ENCODE assay signal across 8 mouse cellular contexts in genomic region chr7:140049115-140049689, GRCm38 (mm10). TPM values are rescaled to one million over a fixed set of nuclear protein-coding genes. Genes with fewer than 3 reads are reported as not detected.
DNase-seq lines count a peak whose midpoint lies in the region; ATAC-seq and TF ChIP-seq lines count a peak whose summit lies in the region.

No protein-coding gene starts in this region.

- 1% methylated on average over 34 of the region's 34 CpGs for WGBS in embryonic facial prominence, embryonic 11.5 days
- WGBS in hindbrain, embryonic 12.5 days: under 1% methylated on average over 34 of the region's 34 CpGs
- WGBS in liver, embryonic 14.5 days (ENCODE audit: insufficient replicate concordance): 1% methylated on average over 34 of the region's 34 CpGs
- under 1% methylated on average over 34 of the region's 34 CpGs for WGBS in neural tube, embryonic 12.5 days

- TF ChIP-seq EP300 in liver, embryonic 14.5 days (IDR thresholded peaks at IDR 0.05; ENCODE audit: low read depth): no peak

- peak overlapping the region; percentile 57 for H3K4me2 ChIP-seq in embryonic facial prominence, embryonic 11.5 days (ENCODE audit: low read depth, low read length)
- peak overlapping the region; percentile 70 for H3K4me2 ChIP-seq in hindbrain, embryonic 12.5 days (replicated peaks)
- H3K4me2 ChIP-seq in liver, embryonic 14.5 days (ENCODE audit: low read depth): peak overlapping the region; percentile 46
- peak overlapping the region; percentile 68 for H3K4me2 ChIP-seq in neural tube, embryonic 12.5 days (replicated peaks)

- H3K4me3 ChIP-seq in embryonic facial prominence, embryonic 11.5 days (ENCODE audit: low read depth, low read length): peak overlapping the region; percentile 31
- peak overlapping the region; percentile 54 for H3K4me3 ChIP-seq in hindbrain, embryonic 12.5 days
- H3K4me3 ChIP-seq in liver, embryonic 14.5 days (ENCODE audit: insufficient read depth in 1 of 2, low read depth in 2 of 2, low read length in 2 of 2): peak overlapping the region; percentile 22 to 30
- peak overlapping the region; percentile 56 for H3K4me3 ChIP-seq in neural tube, embryonic 12.5 days

- peaks cover 7% of the 10 kb centered on the region; the same call in 1 of the 2 replicates for H3K4me1 ChIP-seq in embryonic facial prominence, embryonic 11.5 days (ENCODE audit: control insufficient read depth, insufficient read depth, low read length)
- H3K4me1 ChIP-seq in hindbrain, embryonic 12.5 days: peaks cover 33% of the 10 kb centered on the region
- H3K4me1 ChIP-seq in liver, embryonic 14.5 days (replicated peaks; ENCODE audit: control insufficient read depth in 2 of 2, insufficient read depth in 2 of 2, low read length in 1 of 2): no peaks in the 10 kb centered on the region
- peaks cover 33% of the 10 kb centered on the region for H3K4me1 ChIP-seq in neural tube, embryonic 12.5 days

- no peaks in the 10 kb centered on the region for H3K36me3 ChIP-seq in embryonic facial prominence, embryonic 11.5 days (replicated peaks; ENCODE audit: control insufficient read depth, insufficient read depth, low read depth, low read length)
- no peaks in the 10 kb centered on the region for H3K36me3 ChIP-seq in hindbrain, embryonic 12.5 days
- no peaks in the 10 kb centered on the region for H3K36me3 ChIP-seq in liver, embryonic 14.5 days (replicated peaks; ENCODE audit: control insufficient read depth, insufficient read depth, low read depth)
- H3K36me3 ChIP-seq in neural tube, embryonic 12.5 days: no peaks in the 10 kb centered on the region

- intact Hi-C loops in gastrocnemius, postnatal 36 days (cut with DNase I): no loop called here

- no peak overlapping the region for H3K9ac ChIP-seq in embryonic facial prominence, embryonic 11.5 days (replicated peaks; ENCODE audit: low read length)
- H3K9ac ChIP-seq in hindbrain, embryonic 12.5 days: peak overlapping the region; percentile 58; the same call in 1 of the 2 replicates
- no peak overlapping the region for H3K9ac ChIP-seq in liver, embryonic 14.5 days (replicated peaks)
- peak overlapping the region; percentile 61 for H3K9ac ChIP-seq in neural tube, embryonic 12.5 days

- TF ChIP-seq CTCF in liver, embryonic 14.5 days (IDR thresholded peaks at IDR 0.05; ENCODE audit: low read depth): no peak

- DNase-seq in thymus, postnatal 0 days (ENCODE audit: low spot score): peak; percentile 39
- DNase-seq in thymus, postnatal 25 days: no peak
- DNase-seq in embryonic facial prominence, embryonic 11.5 days (ENCODE audit: low spot score): peak; percentile 55
- no peak for DNase-seq in liver, embryonic 14.5 days (ENCODE audit: low read depth in 3 of 3, low spot score in 3 of 3)
- DNase-seq in urinary bladder, postnatal 36 days (ENCODE audit: low spot score in 2 of 2): no peak
- DNase-seq in gastrocnemius, postnatal 36 days: no peak

- ATAC-seq in embryonic facial prominence, embryonic 11.5 days (replicated peaks; ENCODE audit: insufficient number of reproducible peaks, low FRiP score, low TSS enrichment, low read depth): peak; percentile 64
- ATAC-seq in hindbrain, embryonic 12.5 days (ENCODE audit: low FRiP score): peak; percentile 85
- ATAC-seq in liver, embryonic 14.5 days (ENCODE audit: insufficient read depth): no peak
- peak; percentile 87 for ATAC-seq in neural tube, embryonic 12.5 days (ENCODE audit: low FRiP score, low read depth)

- H3K9me3 ChIP-seq in embryonic facial prominence, embryonic 11.5 days (replicated peaks; ENCODE audit: control insufficient read depth, low read length): no peaks in the 10 kb centered on the region
- H3K9me3 ChIP-seq in hindbrain, embryonic 12.5 days (replicated peaks): no peaks in the 10 kb centered on the region
- H3K9me3 ChIP-seq in liver, embryonic 14.5 days (ENCODE audit: control insufficient read depth, low read length): no peaks in the 10 kb centered on the region
- H3K9me3 ChIP-seq in neural tube, embryonic 12.5 days: no peaks in the 10 kb centered on the region

- peaks cover 60% of the 10 kb centered on the region for H3K27me3 ChIP-seq in embryonic facial prominence, embryonic 11.5 days (ENCODE audit: control insufficient read depth, insufficient read depth, low read length)
- peaks cover 87% of the 10 kb centered on the region for H3K27me3 ChIP-seq in hindbrain, embryonic 12.5 days
- H3K27me3 ChIP-seq in liver, embryonic 14.5 days (ENCODE audit: control insufficient read depth, insufficient read depth, low read length): peaks cover 79% of the 10 kb centered on the region
- H3K27me3 ChIP-seq in neural tube, embryonic 12.5 days (replicated peaks): peaks cover 53% of the 10 kb centered on the region

- H3K27ac ChIP-seq in embryonic facial prominence, embryonic 11.5 days (replicated peaks; ENCODE audit: low read depth, low read length): no peak overlapping the region
- peak overlapping the region; percentile 71 for H3K27ac ChIP-seq in hindbrain, embryonic 12.5 days
- no peak overlapping the region for H3K27ac ChIP-seq in liver, embryonic 14.5 days
- H3K27ac ChIP-seq in neural tube, embryonic 12.5 days: peak overlapping the region; percentile 42; the same call in 1 of the 2 replicates

RNA-seq across cellular contexts. Expression of gene Msx3, which starts 0.3 kb away (rescaled TPM):
- 0.21 and 0.25 TPM in 2 replicates for polyA plus RNA-seq in thymus, postnatal 0 days (2015; fragmentation: Nextera tagmentation; extraction: Ambion mirVana)
- 2.5 and 3.9 TPM in 2 replicates for polyA plus RNA-seq in embryonic facial prominence, embryonic 11.5 days (2014; fragmentation: Nextera tagmentation; extraction: Ambion mirVana)
- polyA plus RNA-seq in hindbrain, embryonic 12.5 days (2016; fragmentation: Nextera tagmentation; extraction: Ambion mirVana): 54.7 and 69.1 TPM in 2 replicates
- polyA plus RNA-seq in liver, embryonic 14.5 days (2012; rRNA removed): not detected in 2 replicates
- not detected in 2 replicates for polyA plus RNA-seq in liver, embryonic 14.5 days (2014; fragmentation: Nextera tagmentation; extraction: Ambion mirVana)
- 81.6 and 95.9 TPM in 2 replicates for polyA plus RNA-seq in neural tube, embryonic 12.5 days (2016; fragmentation: Nextera tagmentation; extraction: Ambion mirVana)
- not detected for total RNA-seq in gastrocnemius, postnatal 36 days (2021)

RNA-seq across cellular contexts. Expression of gene Tubgcp2, which starts 12.7 kb away (rescaled TPM):
- polyA plus RNA-seq in thymus, postnatal 0 days (2015; fragmentation: Nextera tagmentation; extraction: Ambion mirVana): 42.2 TPM in 2 replicates
- polyA plus RNA-seq in embryonic facial prominence, embryonic 11.5 days (2014; fragmentation: Nextera tagmentation; extraction: Ambion mirVana): 74.8 and 75.7 TPM in 2 replicates
- polyA plus RNA-seq in hindbrain, embryonic 12.5 days (2016; fragmentation: Nextera tagmentation; extraction: Ambion mirVana): 65.8 and 70.6 TPM in 2 replicates
- polyA plus RNA-seq in liver, embryonic 14.5 days (2012; rRNA removed): 17.4 and 19.3 TPM in 2 replicates
- 21.6 and 25.3 TPM in 2 replicates for polyA plus RNA-seq in liver, embryonic 14.5 days (2014; fragmentation: Nextera tagmentation; extraction: Ambion mirVana)
- 62.5 and 65.1 TPM in 2 replicates for polyA plus RNA-seq in neural tube, embryonic 12.5 days (2016; fragmentation: Nextera tagmentation; extraction: Ambion mirVana)
- total RNA-seq in gastrocnemius, postnatal 36 days (2021): 10 to 100 TPM; 16.8 to 19.2 TPM

RNA-seq across cellular contexts. Expression of gene Zfp511, which starts 13.0 kb away (rescaled TPM):
- 38.9 and 40.3 TPM in 2 replicates for polyA plus RNA-seq in thymus, postnatal 0 days (2015; fragmentation: Nextera tagmentation; extraction: Ambion mirVana)
- 37.1 and 37.5 TPM in 2 replicates for polyA plus RNA-seq in embryonic facial prominence, embryonic 11.5 days (2014; fragmentation: Nextera tagmentation; extraction: Ambion mirVana)
- polyA plus RNA-seq in hindbrain, embryonic 12.5 days (2016; fragmentation: Nextera tagmentation; extraction: Ambion mirVana): 45.6 and 45.9 TPM in 2 replicates
- 19.8 and 25.6 TPM in 2 replicates for polyA plus RNA-seq in liver, embryonic 14.5 days (2012; rRNA removed)
- 16.9 and 20.0 TPM in 2 replicates for polyA plus RNA-seq in liver, embryonic 14.5 days (2014; fragmentation: Nextera tagmentation; extraction: Ambion mirVana)
- 49.2 and 54.8 TPM in 2 replicates for polyA plus RNA-seq in neural tube, embryonic 12.5 days (2016; fragmentation: Nextera tagmentation; extraction: Ambion mirVana)
- 1 to 10 TPM; 7.7 to 8.2 TPM for total RNA-seq in gastrocnemius, postnatal 36 days (2021)

RNA-seq across cellular contexts. Expression of gene Caly, which starts 33.1 kb away (rescaled TPM):
- polyA plus RNA-seq in thymus, postnatal 0 days (2015; fragmentation: Nextera tagmentation; extraction: Ambion mirVana): 0.44 and 0.52 TPM in 2 replicates
- polyA plus RNA-seq in embryonic facial prominence, embryonic 11.5 days (2014; fragmentation: Nextera tagmentation; extraction: Ambion mirVana): 1.6 and 2.7 TPM in 2 replicates
- polyA plus RNA-seq in hindbrain, embryonic 12.5 days (2016; fragmentation: Nextera tagmentation; extraction: Ambion mirVana): 24.8 and 25.1 TPM in 2 replicates
- 0.19 TPM in 1 of 2 replicates, not detected in the other for polyA plus RNA-seq in liver, embryonic 14.5 days (2012; rRNA removed)
- polyA plus RNA-seq in liver, embryonic 14.5 days (2014; fragmentation: Nextera tagmentation; extraction: Ambion mirVana): not detected in 2 replicates
- 25.5 and 28.4 TPM in 2 replicates for polyA plus RNA-seq in neural tube, embryonic 12.5 days (2016; fragmentation: Nextera tagmentation; extraction: Ambion mirVana)
- under 1 TPM in 1 of 2 experiments, not detected in 1; 0.33 TPM for total RNA-seq in gastrocnemius, postnatal 36 days (2021)

RNA-seq across cellular contexts. Expression of gene Prap1, which starts 44.0 kb away (rescaled TPM):
- polyA plus RNA-seq in thymus, postnatal 0 days (2015; fragmentation: Nextera tagmentation; extraction: Ambion mirVana): 1.5 and 2.3 TPM in 2 replicates
- polyA plus RNA-seq in embryonic facial prominence, embryonic 11.5 days (2014; fragmentation: Nextera tagmentation; extraction: Ambion mirVana): not detected in 2 replicates
- polyA plus RNA-seq in hindbrain, embryonic 12.5 days (2016; fragmentation: Nextera tagmentation; extraction: Ambion mirVana): not detected in 2 replicates
- 0.87 TPM in 1 of 2 replicates, not detected in the other for polyA plus RNA-seq in liver, embryonic 14.5 days (2012; rRNA removed)
- not detected in 2 replicates for polyA plus RNA-seq in liver, embryonic 14.5 days (2014; fragmentation: Nextera tagmentation; extraction: Ambion mirVana)
- polyA plus RNA-seq in neural tube, embryonic 12.5 days (2016; fragmentation: Nextera tagmentation; extraction: Ambion mirVana): not detected in 2 replicates
- total RNA-seq in gastrocnemius, postnatal 36 days (2021): not detected

Comparison
In these comparisons a context has a peak if more than half of its experiments do, and no peak if none do; other contexts are left out.
1. DNase-seq: peak in thymus, postnatal 0 days (single experiment) and embryonic facial prominence, embryonic 11.5 days (single experiment); none in thymus, postnatal 25 days (single experiment), liver, embryonic 14.5 days (0 of 3), urinary bladder, postnatal 36 days (0 of 2) and gastrocnemius, postnatal 36 days (0 of 2).
2. H3K27ac ChIP-seq: peak in hindbrain, embryonic 12.5 days (single experiment) and neural tube, embryonic 12.5 days (single experiment); none in embryonic facial prominence, embryonic 11.5 days (single experiment) and liver, embryonic 14.5 days (single experiment).
3. H3K9ac ChIP-seq: peak in hindbrain, embryonic 12.5 days (single experiment) and neural tube, embryonic 12.5 days (single experiment); none in embryonic facial prominence, embryonic 11.5 days (single experiment) and liver, embryonic 14.5 days (single experiment).
4. RNA of gene Msx3, which starts 0.3 kb away (polyA plus RNA-seq): 81.6 to 95.9 TPM in neural tube, embryonic 12.5 days and 54.7 to 69.1 TPM in hindbrain, embryonic 12.5 days; 2.5 to 3.9 TPM in embryonic facial prominence, embryonic 11.5 days, 0.21 to 0.25 TPM in thymus, postnatal 0 days and not detected in liver, embryonic 14.5 days; every median in the first group is over 10 times any median in the second.
5. Peak in every context shown above with its lines, with median percentiles within 50 percentile points of each other: H3K4me2 ChIP-seq and H3K4me3 ChIP-seq.